Mouse (Mus musculus) urinary bladder, postnatal 4 days (tissue): ENCODE results near the gene Lrrc8e.
A peak's percentile ranks its signal among the peaks of the same experiment; 100 is the strongest.

Experiments used
- DNase-seq, 2 experiments: peaks; one replicate each; pipeline ENCODE4 v3.0.0; 2021 to 2022; ENCODE audit warnings: low spot score in 2 of 2

Lrrc8e gene

GRCm38 (mm10) chr8:4256911-4257310, 30.3 kb downstream of the Lrrc8e start:
- no peak for DNase-seq

GRCm38 (mm10) chr8:4257350-4257749, 30.7 kb downstream of the Lrrc8e start:
- no peak for DNase-seq

GRCm38 (mm10) chr8:4258233-4258632, 31.6 kb downstream of the Lrrc8e start:
- DNase-seq: peak; percentile 70 to 86

- no peak for DNase-seq
Measured at GRCm38 (mm10) chr8:4258678-4259077, 32.1 kb downstream of the Lrrc8e start.

GRCm38 (mm10) chr8:4259125-4259804, 32.6 kb downstream of the Lrrc8e start, which contains the start of gene Ctxn1:
Gene Ctxn1 (minus strand): TSS chr8:4259274.
- peak; percentile 91 to 98 for DNase-seq

GRCm38 (mm10) chr8:4259805-4260170, 33.2 kb downstream of the Lrrc8e start:
- DNase-seq: no peak

- DNase-seq: no peak
Measured at GRCm38 (mm10) chr8:4263105-4263791, 36.6 kb downstream of the Lrrc8e start.

- DNase-seq: no peak
Measured at GRCm38 (mm10) chr8:4265160-4265914, 38.7 kb downstream of the Lrrc8e start.

- DNase-seq: no peak
Measured at GRCm38 (mm10) chr8:4267627-4268026, 41.0 kb downstream of the Lrrc8e start.

GRCm38 (mm10) chr8:4269609-4270008, 43.0 kb downstream of the Lrrc8e start:
- DNase-seq: no peak

- peak; percentile 89 to 97 for DNase-seq
Measured at GRCm38 (mm10) chr8:4275275-4276110, 48.9 kb downstream of the Lrrc8e start, which contains the start of gene Timm44. Gene Timm44 (minus strand): TSS chr8:4275913.

GRCm38 (mm10) chr8:4276111-4276465, 49.5 kb downstream of the Lrrc8e start:
- DNase-seq: no peak
